In the genomic region with DNA sequence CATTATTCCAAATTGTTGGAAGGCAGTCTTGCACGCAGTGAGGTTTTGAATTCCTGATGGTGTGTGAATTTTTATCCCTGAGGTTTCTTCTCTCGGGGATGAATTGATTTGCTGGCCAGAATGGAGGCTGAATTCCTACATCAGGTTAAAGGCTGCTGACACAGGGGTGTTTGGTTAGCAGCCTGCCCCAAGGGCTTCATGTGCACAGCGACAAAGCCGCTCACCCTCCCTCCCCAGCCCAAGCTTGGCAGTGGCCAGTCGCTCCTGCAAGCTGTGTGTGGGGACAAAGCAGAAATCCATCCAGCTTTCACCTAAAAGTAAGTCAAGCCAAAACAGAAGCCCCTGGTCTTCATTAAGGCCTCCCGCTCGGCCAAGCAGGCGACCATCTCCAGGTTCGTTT, we compare ENCODE assay signal across 11 mouse cellular contexts.
"Had no signal": no experiment of that assay in that cellular context is flagged by ENCODE, and none has a peak within 500 bp of the region (broad histone marks: within the 10 kb centered on the region; RNA-seq: fewer than 3 reads in every experiment).

No protein-coding gene starts in this region.

- H3K27ac ChIP-seq: layer of hippocampus, adult 2 months; limb, embryonic 13.5 days; liver, embryonic 14.5 days; midbrain, embryonic 15.5 days; neural tube, embryonic 12.5 days had no signal

- H3K4me1 ChIP-seq: midbrain, embryonic 15.5 days; neural tube, embryonic 12.5 days had no signal

- H3K27me3 ChIP-seq: limb, embryonic 13.5 days; neural tube, embryonic 12.5 days had no signal

- DNase-seq: kidney, postnatal 10 days; kidney, postnatal 4 days; left cerebral cortex, postnatal 4 days; lung, adult 18-20 months; lung, postnatal 36 days; thymus, postnatal 36 days had no signal

- ATAC-seq: midbrain, embryonic 15.5 days had no signal

- H3K9ac ChIP-seq: limb, embryonic 13.5 days; liver, embryonic 14.5 days; midbrain, embryonic 15.5 days; neural tube, embryonic 12.5 days had no signal

- H3K4me2 ChIP-seq: limb, embryonic 13.5 days; midbrain, embryonic 15.5 days; neural tube, embryonic 12.5 days had no signal

- H3K9me3 ChIP-seq: limb, embryonic 13.5 days; midbrain, embryonic 15.5 days; neural tube, embryonic 12.5 days had no signal

- H3K36me3 ChIP-seq: limb, embryonic 13.5 days; midbrain, embryonic 15.5 days; neural tube, embryonic 12.5 days had no signal

- H3K4me3 ChIP-seq: layer of hippocampus, adult 2 months; limb, embryonic 13.5 days; midbrain, embryonic 15.5 days; neural tube, embryonic 12.5 days had no signal
